Mouse (Mus musculus): ENCODE results near the gene Paxbp1. TPM values are rescaled to one million over a fixed set of nuclear protein-coding genes. Genes with fewer than 3 reads are reported as not detected.

The Paxbp1 gene
- polyA plus RNA-seq, 1 experiment from 2014 or later: 48.0 TPM

DNA sequence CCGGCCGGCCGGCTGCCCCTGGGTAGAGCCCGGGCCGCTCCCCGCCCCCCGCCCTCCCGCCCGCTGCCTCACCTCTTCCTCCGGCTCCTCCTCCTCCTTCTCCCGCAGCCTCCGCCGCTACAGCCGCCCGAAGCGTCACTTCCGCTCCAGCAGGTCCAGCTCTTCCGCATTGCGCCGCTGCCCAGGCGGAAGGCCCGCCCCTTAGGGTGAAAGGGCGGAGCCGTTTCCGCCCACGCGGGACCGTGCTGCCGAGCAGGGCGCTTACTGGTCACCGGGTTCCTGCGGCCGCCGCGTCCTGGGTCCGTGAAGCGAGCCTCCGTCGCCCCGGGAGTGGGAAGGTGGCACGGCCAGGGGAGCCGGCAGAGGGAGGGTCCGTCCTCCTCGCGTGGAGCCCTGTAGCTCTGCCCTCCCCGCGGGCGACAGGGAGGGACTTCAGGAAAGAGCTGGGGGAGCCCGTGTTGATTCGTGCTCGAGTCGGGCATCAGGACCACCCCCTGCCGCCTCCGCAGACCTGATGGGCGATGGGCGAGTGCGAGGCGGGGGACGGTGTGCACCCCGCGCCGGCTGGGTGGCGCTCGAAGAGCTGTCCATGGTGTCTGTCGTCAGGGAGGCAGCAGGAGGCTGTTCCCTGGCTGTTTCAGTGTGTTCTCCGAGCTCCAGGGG lies 33.2 kb downstream of the Paxbp1 start, which contains the start of gene Synj1:
Gene Synj1 (minus strand): TSS at position 288 of the 663 bp plus-strand sequence.
- ATAC-seq (ENCODE audit: borderline replicate concordance, extremely low read depth, low FRiP score, low TSS enrichment): peak; percentile 98

DNA sequence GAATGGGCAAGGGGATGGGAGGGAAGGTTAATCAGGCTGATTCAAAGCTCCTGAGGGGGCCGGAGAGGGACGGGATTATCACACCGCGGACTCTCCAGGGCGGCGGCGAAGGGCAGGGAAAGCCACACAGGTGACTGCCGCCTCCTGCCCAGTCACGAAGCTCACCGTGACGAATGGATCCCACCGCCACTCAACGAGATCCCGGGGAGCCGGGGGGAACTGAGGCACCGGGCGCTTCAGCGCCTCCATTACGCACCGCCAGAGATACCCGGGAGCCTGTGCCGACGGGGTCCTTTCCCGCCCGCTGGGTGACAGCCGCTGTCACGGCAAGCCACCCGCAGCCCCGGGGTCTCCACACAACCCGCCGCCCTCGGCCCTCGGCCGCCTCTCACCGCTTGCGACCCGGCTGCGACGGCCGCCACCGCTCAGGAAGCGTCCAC lies 33.7 kb downstream of the Paxbp1 start:
- H3K36me3 ChIP-seq: peaks cover 13% of the 10 kb centered on the region
- peak overlapping the region; percentile 90 for H3K27ac ChIP-seq
- H3K4me2 ChIP-seq: peak overlapping the region; percentile 80
- H3K4me1 ChIP-seq: peaks cover 11% of the 10 kb centered on the region
- H3K9ac ChIP-seq: peak overlapping the region; percentile 65
- under 1% methylated on average over 39 of the region's 42 CpGs for WGBS
- H3K4me3 ChIP-seq: peak overlapping the region; percentile 91
- H3K9me3 ChIP-seq: no peaks in the 10 kb centered on the region
- ATAC-seq (ENCODE audit: borderline replicate concordance, extremely low read depth, low FRiP score, low TSS enrichment): no peak
- no peaks in the 10 kb centered on the region for H3K27me3 ChIP-seq

More for the DNA sequence above, 33.2 kb downstream of the Paxbp1 start, which contains the start of gene Synj1:
- Histone ChIP-seq H3K4me3 (peak within 1 kb of the TSS; percentile 91), H3K9me3 (no peaks in the 10 kb centered on the region), H3K4me2 (peak within 1 kb of the TSS; percentile 80), H3K27ac (peak within 1 kb of the TSS; percentile 90), H3K4me1 (peaks cover 11% of the 10 kb centered on the region), H3K9ac (peak within 1 kb of the TSS; percentile 65), H3K27me3 (no peaks in the 10 kb centered on the region), H3K36me3 (peaks cover 18% of the 10 kb centered on the region)
- WGBS: under 1% methylated on average over 65 of the region's 66 CpGs

DNA sequence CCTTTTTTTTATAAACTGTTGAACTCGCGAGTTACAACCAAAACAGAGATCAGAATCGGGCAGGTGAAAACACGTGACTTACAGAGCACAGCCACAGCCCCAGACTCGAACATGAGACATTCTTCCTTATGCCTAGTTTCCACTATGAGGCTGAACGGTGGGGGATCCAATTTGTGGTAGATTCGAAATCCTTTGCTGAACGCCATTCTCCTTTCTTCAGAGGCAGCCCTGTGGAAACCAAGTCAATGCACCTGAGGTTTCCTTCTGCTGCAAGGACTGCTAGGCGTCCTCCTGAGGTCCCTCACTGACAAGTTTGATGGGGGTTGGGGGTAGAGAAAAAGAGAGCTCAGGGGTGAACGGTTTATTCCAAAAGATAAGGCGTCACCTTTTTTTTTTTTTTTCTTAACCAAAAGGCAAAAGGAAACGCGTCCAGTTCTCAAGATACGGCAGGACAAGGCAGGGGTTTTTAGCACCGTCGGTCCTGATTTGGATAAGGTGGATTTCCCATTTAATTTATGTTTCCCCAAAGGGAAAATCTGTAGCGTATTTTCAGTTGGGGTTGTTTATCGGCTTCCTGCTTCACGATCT lies 34.3 kb downstream of the Paxbp1 start:
- H3K4me3 ChIP-seq: peak overlapping the region; percentile 91
- H3K4me2 ChIP-seq: peak overlapping the region; percentile 80
- peaks cover 8% of the 10 kb centered on the region for H3K36me3 ChIP-seq
- peaks cover 11% of the 10 kb centered on the region for H3K4me1 ChIP-seq
- no peak overlapping the region for H3K27ac ChIP-seq
- WGBS: under 1% methylated on average over 19 of the region's 19 CpGs
- H3K9ac ChIP-seq: peak overlapping the region; percentile 65
- no peak for ATAC-seq (ENCODE audit: borderline replicate concordance, extremely low read depth, low FRiP score, low TSS enrichment)
- H3K9me3 ChIP-seq: no peaks in the 10 kb centered on the region
- no peaks in the 10 kb centered on the region for H3K27me3 ChIP-seq

DNA sequence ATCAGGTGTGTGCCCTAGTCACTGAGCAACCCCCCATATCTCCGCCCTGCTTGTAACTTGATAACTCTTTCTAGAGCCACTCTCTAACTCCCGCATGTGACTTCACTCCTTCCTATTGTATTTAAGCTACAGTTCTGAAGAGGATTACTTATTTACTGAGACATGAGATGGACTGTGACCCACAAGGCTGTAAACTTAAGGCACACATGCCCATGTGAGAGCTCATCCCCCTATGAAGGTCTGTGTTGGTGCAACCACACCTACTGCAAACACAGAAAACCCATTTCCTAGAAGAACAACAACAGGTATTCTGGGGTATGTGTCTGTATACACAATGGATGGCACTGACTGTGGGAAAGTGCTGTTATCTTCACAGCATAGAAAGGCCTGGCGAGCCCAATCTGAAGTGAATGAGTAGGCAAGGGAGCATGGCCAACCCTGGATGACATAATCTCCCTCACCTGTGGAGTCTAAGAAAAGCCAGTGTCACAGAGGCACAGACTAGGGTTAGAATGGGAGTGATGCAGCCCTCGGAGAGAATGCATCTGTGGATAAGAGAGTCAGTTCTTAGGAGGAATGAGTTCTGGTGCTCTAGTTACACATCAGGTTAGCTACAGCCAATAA lies 39.3 kb downstream of the Paxbp1 start:
- H3K27me3 ChIP-seq: no peaks in the 10 kb centered on the region
- no peak overlapping the region for H3K27ac ChIP-seq
- H3K9me3 ChIP-seq: no peaks in the 10 kb centered on the region
- no peak overlapping the region for H3K4me3 ChIP-seq
- H3K4me2 ChIP-seq: no peak overlapping the region
- WGBS: 77% methylated on average over 4 of the region's 4 CpGs
- peaks cover 3% of the 10 kb centered on the region; the same call in 1 of the 2 replicates for H3K4me1 ChIP-seq
- no peak overlapping the region for H3K9ac ChIP-seq
- H3K36me3 ChIP-seq: no peaks in the 10 kb centered on the region
- no peak for ATAC-seq (ENCODE audit: borderline replicate concordance, extremely low read depth, low FRiP score, low TSS enrichment)

DNA sequence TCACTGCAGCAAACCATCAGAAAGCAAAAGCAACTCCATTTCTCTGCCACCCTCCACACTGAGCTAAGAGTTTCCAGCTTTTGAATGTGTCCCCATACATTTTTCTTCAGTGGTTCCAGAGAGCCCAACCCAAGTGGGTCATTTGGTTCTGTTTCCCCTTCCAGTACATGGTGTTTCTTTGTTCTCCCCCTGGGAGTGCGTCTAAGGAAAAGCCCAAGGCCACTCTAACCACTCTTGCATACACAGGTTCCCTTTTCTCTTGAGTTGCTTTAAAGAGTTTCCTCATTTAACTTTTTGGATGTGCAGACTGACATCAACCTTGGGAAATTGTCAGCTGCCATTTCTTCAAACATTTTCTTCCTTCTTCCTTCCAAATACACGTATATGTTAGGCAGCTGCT lies 43.2 kb downstream of the Paxbp1 start:
- H3K4me2 ChIP-seq: no peak overlapping the region
- H3K36me3 ChIP-seq: no peaks in the 10 kb centered on the region
- no peak overlapping the region for H3K9ac ChIP-seq
- 81% methylated on average over 2 of the region's 2 CpGs for WGBS
- no peaks in the 10 kb centered on the region for H3K27me3 ChIP-seq
- no peaks in the 10 kb centered on the region for H3K9me3 ChIP-seq
- ATAC-seq (ENCODE audit: borderline replicate concordance, extremely low read depth, low FRiP score, low TSS enrichment): no peak
- H3K4me1 ChIP-seq: 0 out of 2 replicates have a peak, but pooled peaks cover 7% of the 10 kb centered on the region
- H3K27ac ChIP-seq: no peak overlapping the region
- H3K4me3 ChIP-seq: no peak overlapping the region

DNA sequence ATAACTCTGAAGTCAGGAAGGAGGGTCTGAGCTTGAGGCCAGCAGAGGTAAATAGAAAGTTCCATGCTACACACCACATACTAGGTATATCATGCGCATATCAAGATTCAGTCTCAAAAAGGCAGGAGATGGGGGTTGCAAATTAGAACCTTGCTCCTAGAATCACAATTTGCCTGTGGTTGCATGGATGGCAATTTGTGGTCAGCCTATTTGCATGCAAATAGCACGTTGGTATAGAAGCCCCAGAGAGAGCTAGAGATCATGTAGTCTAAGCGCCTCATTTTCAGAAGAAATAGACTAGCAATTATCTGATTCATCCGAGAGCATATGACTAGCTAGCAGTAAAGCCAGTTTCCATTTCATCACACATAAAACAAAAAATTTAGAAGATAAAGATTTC lies 44.5 kb downstream of the Paxbp1 start:
- 85% methylated on average over 4 of the region's 4 CpGs for WGBS
- no peaks in the 10 kb centered on the region for H3K27me3 ChIP-seq
- ATAC-seq (ENCODE audit: borderline replicate concordance, extremely low read depth, low FRiP score, low TSS enrichment): no peak
- no peak overlapping the region for H3K27ac ChIP-seq
- peaks cover 15% of the 10 kb centered on the region for H3K4me1 ChIP-seq
- H3K9ac ChIP-seq: no peak overlapping the region
- no peak overlapping the region for H3K4me2 ChIP-seq
- no peak overlapping the region for H3K4me3 ChIP-seq
- no peaks in the 10 kb centered on the region for H3K36me3 ChIP-seq
- no peaks in the 10 kb centered on the region for H3K9me3 ChIP-seq

DNA sequence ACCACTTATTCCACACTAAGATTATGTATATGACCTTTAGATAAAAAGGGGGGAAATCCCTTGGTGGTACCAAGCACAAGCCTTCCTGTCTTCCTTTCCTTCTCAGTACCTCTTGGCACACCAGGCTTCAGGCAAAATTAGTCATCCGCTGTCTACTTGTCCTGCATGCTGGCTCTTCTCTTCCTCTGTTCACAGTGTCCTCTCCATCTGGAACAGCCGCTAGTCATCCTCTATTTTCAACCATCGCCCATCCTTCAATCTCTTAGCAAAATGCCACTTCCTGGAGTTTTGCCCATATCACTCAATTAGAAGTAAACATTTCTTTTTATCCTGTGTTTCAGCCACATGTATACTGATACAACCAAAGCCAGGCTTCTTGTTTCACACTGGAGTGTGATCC lies 46.5 kb downstream of the Paxbp1 start:
- Histone ChIP-seq H3K9me3 (no peaks in the 10 kb centered on the region), H3K9ac (no peak overlapping the region), H3K4me2 (no peak overlapping the region), H3K4me3 (no peak overlapping the region), H3K27ac (no peak overlapping the region), H3K4me1 (peaks cover 16% of the 10 kb centered on the region), H3K36me3 (no peaks in the 10 kb centered on the region), H3K27me3 (no peaks in the 10 kb centered on the region)
- 74% methylated on average over 3 of the region's 3 CpGs for WGBS
- ATAC-seq (ENCODE audit: borderline replicate concordance, extremely low read depth, low FRiP score, low TSS enrichment): no peak

DNA sequence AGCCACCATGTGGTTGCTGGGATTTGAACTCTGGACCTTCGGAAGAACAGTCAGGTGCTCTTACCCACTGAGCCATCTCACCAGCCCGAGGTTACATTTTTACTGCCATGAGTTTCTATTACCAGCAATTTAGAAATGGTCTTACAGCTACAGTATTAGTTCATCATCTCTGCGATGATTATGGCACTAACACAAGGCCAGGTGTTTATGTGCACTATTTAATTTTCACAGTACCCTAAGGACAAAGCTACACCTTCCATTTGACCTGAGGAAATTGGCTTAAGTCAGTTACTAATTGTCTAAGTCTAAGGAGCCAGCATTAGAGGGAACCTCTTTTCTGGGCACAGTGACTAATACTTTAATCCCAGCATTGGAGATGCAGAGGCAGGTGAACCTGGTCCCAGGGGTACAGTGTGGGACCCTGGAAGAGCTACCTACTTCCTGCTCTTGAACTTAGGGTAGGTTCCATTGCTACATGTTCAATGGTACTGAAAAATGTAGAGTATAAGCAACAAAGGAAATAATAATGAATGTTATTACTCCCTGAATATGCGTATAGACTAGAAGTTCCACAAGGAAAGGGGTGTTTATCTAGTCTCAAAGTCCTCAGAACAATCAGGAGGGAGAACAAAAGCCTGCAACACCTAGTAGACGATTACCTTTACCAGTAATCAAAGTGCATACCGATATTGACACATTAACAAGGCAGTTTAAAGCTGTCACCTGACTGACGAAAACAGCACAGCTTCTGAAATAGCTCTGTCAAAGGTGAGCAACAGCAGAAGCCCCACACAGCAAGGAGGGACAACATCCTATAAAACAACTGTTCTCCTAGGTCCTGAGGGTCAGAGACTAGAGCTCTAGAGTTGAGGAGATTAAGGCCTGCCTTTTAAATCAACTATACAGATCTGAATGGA lies 47.8 kb downstream of the Paxbp1 start:
- no peaks in the 10 kb centered on the region for H3K9me3 ChIP-seq
- no peak overlapping the region for H3K27ac ChIP-seq
- no peak overlapping the region for H3K9ac ChIP-seq
- H3K4me1 ChIP-seq: peaks cover 16% of the 10 kb centered on the region
- H3K27me3 ChIP-seq: no peaks in the 10 kb centered on the region
- H3K4me3 ChIP-seq: no peak overlapping the region
- WGBS: 82% methylated on average over 7 of the region's 7 CpGs
- no peak for ATAC-seq (ENCODE audit: borderline replicate concordance, extremely low read depth, low FRiP score, low TSS enrichment)
- no peak overlapping the region for H3K4me2 ChIP-seq
- H3K36me3 ChIP-seq: no peaks in the 10 kb centered on the region

DNA sequence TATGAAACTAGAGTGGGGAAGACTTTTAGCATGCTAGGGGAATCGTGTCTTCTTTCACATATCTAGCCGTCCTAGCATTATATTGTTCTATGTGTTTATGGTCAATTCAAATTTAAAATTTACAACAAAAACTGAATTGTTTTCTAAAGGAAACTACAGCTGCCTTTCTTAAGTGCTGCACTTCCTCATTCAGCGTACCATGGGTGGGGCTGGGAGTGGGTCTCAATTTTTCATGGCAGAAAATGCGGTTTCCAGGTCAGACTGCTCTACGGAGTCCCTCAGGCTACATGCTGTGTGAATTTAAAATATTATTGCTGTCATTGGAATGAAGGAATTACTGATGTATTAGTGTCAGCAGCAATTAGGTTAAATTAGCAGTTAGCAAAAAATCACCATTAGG lies 48.8 kb downstream of the Paxbp1 start:
- ATAC-seq (ENCODE audit: borderline replicate concordance, extremely low read depth, low FRiP score, low TSS enrichment): no peak
- 76% methylated on average over 5 of the region's 5 CpGs for WGBS
- Histone ChIP-seq H3K4me1 (peaks cover 16% of the 10 kb centered on the region), H3K9me3 (no peaks in the 10 kb centered on the region), H3K9ac (no peak overlapping the region), H3K4me2 (no peak overlapping the region), H3K27me3 (no peaks in the 10 kb centered on the region), H3K27ac (peak overlapping the region; percentile 25; the same call in 1 of the 2 replicates), H3K36me3 (no peaks in the 10 kb centered on the region), H3K4me3 (no peak overlapping the region)

DNA sequence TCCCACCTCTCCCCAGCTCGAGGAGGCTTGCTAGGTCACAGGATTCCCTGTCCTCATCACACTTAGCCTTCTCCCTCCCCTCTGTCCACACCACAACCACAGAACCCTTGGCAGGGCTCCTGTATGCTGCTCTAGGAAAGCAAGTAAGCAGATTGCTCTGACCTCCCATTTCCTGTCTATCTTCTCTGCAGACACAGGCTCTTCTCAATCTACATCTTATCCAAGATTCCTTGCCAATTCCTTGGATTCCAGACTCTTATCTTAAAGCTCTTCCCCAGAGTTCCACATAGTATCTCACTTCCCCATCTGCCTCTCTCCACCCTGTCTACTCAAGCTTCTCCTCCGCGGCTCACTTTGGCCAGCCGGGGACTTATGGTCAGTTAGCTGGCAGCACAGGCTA lies 49.3 kb downstream of the Paxbp1 start:
- Histone ChIP-seq H3K4me3 (no peak overlapping the region), H3K9ac (no peak overlapping the region), H3K9me3 (no peaks in the 10 kb centered on the region), H3K27me3 (no peaks in the 10 kb centered on the region), H3K27ac (peak overlapping the region; percentile 25; the same call in 1 of the 2 replicates), H3K4me1 (peaks cover 16% of the 10 kb centered on the region), H3K4me2 (no peak overlapping the region), H3K36me3 (no peaks in the 10 kb centered on the region)
- WGBS: 23% methylated on average over 4 of the region's 4 CpGs
- ATAC-seq (ENCODE audit: borderline replicate concordance, extremely low read depth, low FRiP score, low TSS enrichment): 0 out of 2 replicates have a peak, but pooled peaks have one; percentile 46

DNA sequence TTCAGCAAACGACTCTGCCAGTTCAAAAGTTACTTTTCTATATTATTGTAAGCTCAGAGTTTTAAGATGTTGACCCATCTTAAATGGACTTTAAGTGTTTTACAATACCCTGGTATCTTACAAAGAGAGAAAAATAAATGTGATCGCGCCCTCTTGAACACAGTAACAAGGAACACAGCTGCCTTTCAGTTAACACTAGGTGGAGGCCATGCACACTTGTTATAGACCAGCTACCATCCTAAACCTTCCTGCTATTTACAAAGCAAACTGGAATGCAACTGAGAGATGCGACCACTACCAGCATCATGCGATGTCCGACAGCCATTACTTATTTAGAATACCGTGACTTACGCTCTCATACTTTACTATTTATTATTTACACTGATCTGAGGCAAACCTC lies 55.2 kb downstream of the Paxbp1 start:
- H3K4me3 ChIP-seq: no peak overlapping the region
- no peak overlapping the region for H3K4me2 ChIP-seq
- no peak for ATAC-seq (ENCODE audit: borderline replicate concordance, extremely low read depth, low FRiP score, low TSS enrichment)
- no peaks in the 10 kb centered on the region for H3K9me3 ChIP-seq
- no peak overlapping the region for H3K27ac ChIP-seq
- no peaks in the 10 kb centered on the region for H3K27me3 ChIP-seq
- no peak overlapping the region for H3K9ac ChIP-seq
- no peaks in the 10 kb centered on the region for H3K4me1 ChIP-seq
- 93% methylated on average over 8 of the region's 8 CpGs for WGBS
- H3K36me3 ChIP-seq: no peaks in the 10 kb centered on the region
